ENCODE assay signal across 9 mouse cellular contexts in genomic region chr10:57847916-57848682, GRCm38 (mm10). TPM values are rescaled to one million over a fixed set of nuclear protein-coding genes. Genes with fewer than 3 reads are reported as not detected.
DNase-seq lines count a peak whose midpoint lies in the region; ATAC-seq and TF ChIP-seq lines count a peak whose summit lies in the region.
"Had no signal": no experiment of that assay in that cellular context is flagged by ENCODE, and none has a peak within 500 bp of the region (broad histone marks: within the 10 kb centered on the region; RNA-seq: fewer than 3 reads in every experiment).

No protein-coding gene starts in this region.

- H3K9me3 ChIP-seq in ES-E14 (ENCODE audit: control insufficient read depth, insufficient read depth, low read depth, low read length): no peaks in the 10 kb centered on the region
- H3K9me3 ChIP-seq in hindbrain, embryonic 13.5 days: no peaks in the 10 kb centered on the region
- H3K9me3 ChIP-seq: liver, embryonic 13.5 days had no signal

- DNase-seq in kidney, adult 8-10 months: peak; percentile 8 to 33
- DNase-seq in kidney, adult 11 months: no peak
- peak; percentile 72 for DNase-seq in ES-E14 (ENCODE audit: low read depth, low spot score)
- peak; percentile 63 for DNase-seq in cerebellum, postnatal 10 days
- DNase-seq in lung, postnatal 14 days: peak; percentile 18
- peak; percentile 15 for DNase-seq in right cerebral cortex, postnatal 4 days
- DNase-seq: liver, embryonic 13.5 days had no signal

- H3K36me3 ChIP-seq in ES-E14 (ENCODE audit: control insufficient read depth, insufficient read depth, low read length, poor library complexity, severe bottlenecking): no peaks in the 10 kb centered on the region
- H3K36me3 ChIP-seq in hindbrain, embryonic 13.5 days: no peaks in the 10 kb centered on the region
- H3K36me3 ChIP-seq: liver, embryonic 13.5 days had no signal

- H3K4me1 ChIP-seq in ES-E14 (ENCODE audit: control insufficient read depth in 2 of 2, insufficient read depth in 2 of 2, low read length in 2 of 2, poor library complexity in 1 of 2): no peaks in the 10 kb centered on the region
- H3K4me1 ChIP-seq in hindbrain, embryonic 13.5 days (replicated peaks): no peaks in the 10 kb centered on the region
- H3K4me1 ChIP-seq: liver, embryonic 13.5 days had no signal

- in situ Hi-C loops in ES-E14 (cut with MboI; ENCODE audit: low sequenced_read_pairs in 2 of 2, unreplicated experiment in 2 of 2): no loop called here

- H3K27me3 ChIP-seq in hindbrain, embryonic 13.5 days: no peaks in the 10 kb centered on the region
- H3K27me3 ChIP-seq: liver, embryonic 13.5 days had no signal

- no peak overlapping the region for H3K9ac ChIP-seq in ES-E14 (ENCODE audit: insufficient read depth, low read depth, low read length, poor library complexity, severe bottlenecking)
- no peak overlapping the region for H3K9ac ChIP-seq in hindbrain, embryonic 13.5 days
- H3K9ac ChIP-seq: liver, embryonic 13.5 days had no signal

- H3K4me3 ChIP-seq in ES-E14 (ENCODE audit: insufficient read depth in 1 of 2, low read depth in 1 of 2, low read length in 2 of 2, poor library complexity in 1 of 2, severe bottlenecking in 1 of 2): no peak overlapping the region
- no peak overlapping the region for H3K4me3 ChIP-seq in hindbrain, embryonic 13.5 days
- H3K4me3 ChIP-seq: liver, embryonic 13.5 days had no signal

- 57% methylated on average over 5 of the region's 6 CpGs for WGBS in hindbrain, embryonic 13.5 days

- ATAC-seq in hindbrain, embryonic 13.5 days (ENCODE audit: low FRiP score): peak; percentile 80
- ATAC-seq in erythroblast, adult 5-6 weeks (replicated peaks; ENCODE audit: low FRiP score, poor library complexity, severe bottlenecking): no peak

- no peak overlapping the region for H3K27ac ChIP-seq in ES-E14 (ENCODE audit: insufficient read depth, low read depth, low read length, poor library complexity, severe bottlenecking)
- no peak overlapping the region for H3K27ac ChIP-seq in hindbrain, embryonic 13.5 days
- H3K27ac ChIP-seq: liver, embryonic 13.5 days had no signal

- no peak overlapping the region for H3K4me2 ChIP-seq in hindbrain, embryonic 13.5 days
- H3K4me2 ChIP-seq: liver, embryonic 13.5 days had no signal

TF ChIP-seq in ES-E14, 5 proteins besides CTCF, POLR2A, EP300 and RAD21:
- no peak for TF ChIP-seq CHD2 (IDR thresholded peaks at IDR 0.05; ENCODE audit: low read depth, low read length)
- peak; percentile 87 for TF ChIP-seq ZC3H11A (IDR thresholded peaks at IDR 0.05; ENCODE audit: borderline replicate concordance, low read depth, low read length)
- no peak for TF ChIP-seq MAFK (IDR thresholded peaks at IDR 0.05; ENCODE audit: insufficient read depth, low read depth, low read length)

RNA-seq across cellular contexts. Expression of gene Smpdl3a, which starts 54.0 kb away (rescaled TPM):
- 0.21 and 0.49 TPM in 2 replicates for total RNA-seq in ES-E14 (2012; rRNA removed)
- 22.6 and 23.2 TPM in 2 replicates for polyA plus RNA-seq in hindbrain, embryonic 13.5 days (2015; fragmentation: Nextera tagmentation; extraction: Ambion mirVana)
- total RNA-seq in erythroblast, adult 5-6 weeks (2015; ENCODE audit: low replicate concordance): 85.5 and 97.2 TPM in 2 replicates
- 38.9 and 45.8 TPM in 2 replicates for total RNA-seq in erythroblast, adult 5-6 weeks (2017; ENCODE audit: low replicate concordance)

Comparison
In these comparisons a context has a peak if more than half of its experiments do, and no peak if none do; other contexts are left out.
1. RNA of gene Smpdl3a, which starts 54.0 kb away (total RNA-seq): 38.9 to 97.2 TPM in erythroblast, adult 5-6 weeks; 0.21 to 0.49 TPM in ES-E14; every median in the first group is over 10 times any median in the second.